Mouse (Mus musculus) hindbrain, embryonic 16.5 days (tissue): ENCODE measurements at regions not wholly inside any gene's neighbourhood (a gene's known extent, or its start where the extent isn't known, plus 50 kb on each side); places are given as distances from the start of the nearest gene placed in this dataset.
A peak's percentile ranks its signal among the peaks of the same experiment; 100 is the strongest.

Experiments used
- ATAC-seq: fragments of 200-750 bp; cut with Nextera tagmentation; 2 replicates; pipeline ENCODE4 v1.8.0; 2017; ENCODE audit warnings: moderate TSS enrichment, moderate library complexity
- H3K27ac ChIP-seq: fragments of 300-500 bp; sonication (generic); 2 replicates; pipeline ENCODE4 v1.5.1; 2014; ENCODE audit warnings: low read depth, mild to moderate bottlenecking, control low read depth, low read length, moderate library complexity
- H3K27me3 ChIP-seq: fragments of 300-500 bp; sonication (generic); replicated peaks from 2 replicates; pipeline ENCODE4 v1.6.1; 2014; ENCODE audit warnings: low read length; ENCODE audit not compliant: control insufficient read depth, insufficient read depth
- H3K36me3 ChIP-seq: fragments of 300-500 bp; sonication (generic); 2 replicates; pipeline ENCODE4 v1.6.1; 2014; ENCODE audit warnings: mild to moderate bottlenecking, low read length, moderate library complexity, mixed read lengths; ENCODE audit not compliant: control insufficient read depth, insufficient read depth
- H3K4me1 ChIP-seq: fragments of 300-500 bp; sonication (generic); 2 replicates; pipeline ENCODE4 v1.6.1; 2014; ENCODE audit warnings: low read depth, low read length; ENCODE audit not compliant: control insufficient read depth, insufficient read depth
- H3K4me2 ChIP-seq: fragments of 300-500 bp; sonication (generic); 2 replicates; pipeline ENCODE4 v1.6.1; 2014; ENCODE audit warnings: mild to moderate bottlenecking, low read length, control low read depth, moderate library complexity
- H3K4me3 ChIP-seq: fragments of 300-500 bp; sonication (generic); 2 replicates; pipeline ENCODE4 v1.5.1; 2014; ENCODE audit warnings: mild to moderate bottlenecking, low read length, control low read depth, moderate library complexity
- H3K9ac ChIP-seq: fragments of 300-500 bp; sonication (generic); 2 replicates; pipeline ENCODE4 v1.6.1; 2014; ENCODE audit warnings: low read depth, mild to moderate bottlenecking, control low read depth, low read length, moderate library complexity
- H3K9me3 ChIP-seq: fragments of 300-500 bp; sonication (generic); 2 replicates; pipeline ENCODE4 v1.6.1; 2014; ENCODE audit warnings: mild to moderate bottlenecking, low read length, moderate library complexity; ENCODE audit not compliant: control insufficient read depth
- WGBS: fragments of 180-500 bp; shearing (Covaris S2); extraction: QIAGEN DNeasy Blood & Tissue Kit; methylation state at CpG from one replicate; pipeline ENCODE4 v1.1.7; 2014; 5-methylcytosine and 5-hydroxymethylcytosine counted together

GRCm38 (mm10) chr8:115536554-115537346 is 170.8 kb downstream of the Maf start:
- H3K9ac ChIP-seq = no peak overlapping the region
- H3K4me2 ChIP-seq = no peak overlapping the region
- no peaks in the 10 kb centered on the region for H3K27me3 ChIP-seq
- H3K27ac ChIP-seq = no peak overlapping the region
- H3K4me3 ChIP-seq = no peak overlapping the region
- H3K9me3 ChIP-seq = no peaks in the 10 kb centered on the region
- H3K4me1 ChIP-seq = peaks cover 6% of the 10 kb centered on the region
- peak; percentile 68 for ATAC-seq
- no peaks in the 10 kb centered on the region for H3K36me3 ChIP-seq
- WGBS = 47% methylated on average over 19 of the region's 19 CpGs

- H3K36me3 ChIP-seq = no peaks in the 10 kb centered on the region
- no peak overlapping the region for H3K27ac ChIP-seq
- H3K27me3 ChIP-seq = no peaks in the 10 kb centered on the region
- WGBS = 56% methylated on average over 8 of the region's 8 CpGs
- no peak overlapping the region for H3K4me3 ChIP-seq
- ATAC-seq = no peak
- H3K4me1 ChIP-seq = peaks cover 6% of the 10 kb centered on the region
- no peak overlapping the region for H3K9ac ChIP-seq
- H3K9me3 ChIP-seq = no peaks in the 10 kb centered on the region
- H3K4me2 ChIP-seq = no peak overlapping the region
Measured at GRCm38 (mm10) chr8:115536001-115536400, 171.6 kb downstream of the Maf start.

- no peak for ATAC-seq
- Histone ChIP-seq H3K4me1 (peaks cover 6% of the 10 kb centered on the region), H3K4me3 (no peak overlapping the region), H3K4me2 (no peak overlapping the region), H3K9me3 (no peaks in the 10 kb centered on the region), H3K36me3 (no peaks in the 10 kb centered on the region), H3K27me3 (no peaks in the 10 kb centered on the region), H3K27ac (no peak overlapping the region), H3K9ac (no peak overlapping the region)
- WGBS = 47% methylated on average over 2 of the region's 2 CpGs
Measured at GRCm38 (mm10) chr8:115534030-115534429, 173.6 kb downstream of the Maf start.

- Histone ChIP-seq H3K4me2 (no peak overlapping the region), H3K9ac (no peak overlapping the region), H3K36me3 (no peaks in the 10 kb centered on the region), H3K4me3 (no peak overlapping the region), H3K27ac (no peak overlapping the region), H3K27me3 (no peaks in the 10 kb centered on the region), H3K4me1 (peaks cover under 1% of the 10 kb centered on the region), H3K9me3 (no peaks in the 10 kb centered on the region)
- WGBS = 90% methylated on average over 6 of the region's 6 CpGs
- ATAC-seq = no peak
Measured at GRCm38 (mm10) chr8:115531343-115531742, 176.3 kb downstream of the Maf start.

- H3K36me3 ChIP-seq = no peaks in the 10 kb centered on the region
- no peaks in the 10 kb centered on the region for H3K4me1 ChIP-seq
- no peak for ATAC-seq
- 42% methylated on average over 14 of the region's 14 CpGs for WGBS
- H3K9ac ChIP-seq = no peak overlapping the region; the same call in 1 of the 2 replicates
- no peaks in the 10 kb centered on the region for H3K27me3 ChIP-seq
- H3K4me3 ChIP-seq = no peak overlapping the region
- H3K4me2 ChIP-seq = no peak overlapping the region; the same call in 1 of the 2 replicates
- H3K27ac ChIP-seq = no peak overlapping the region
- H3K9me3 ChIP-seq = no peaks in the 10 kb centered on the region
Measured at GRCm38 (mm10) chr8:115529568-115530342, 177.8 kb downstream of the Maf start.

GRCm38 (mm10) chr8:115528879-115529278 is 178.7 kb downstream of the Maf start:
- Histone ChIP-seq H3K4me1 (no peaks in the 10 kb centered on the region), H3K4me2 (no peak overlapping the region), H3K9ac (no peak overlapping the region), H3K9me3 (no peaks in the 10 kb centered on the region), H3K36me3 (no peaks in the 10 kb centered on the region), H3K27me3 (no peaks in the 10 kb centered on the region), H3K4me3 (no peak overlapping the region), H3K27ac (no peak overlapping the region)
- peak; percentile 37; the same call in 1 of the 2 replicates for ATAC-seq
- WGBS = 80% methylated on average over 11 of the region's 11 CpGs

GRCm38 (mm10) chr8:115525149-115525548 is 182.4 kb downstream of the Maf start:
- Histone ChIP-seq H3K27ac (no peak overlapping the region), H3K27me3 (no peaks in the 10 kb centered on the region), H3K9me3 (no peaks in the 10 kb centered on the region), H3K36me3 (no peaks in the 10 kb centered on the region), H3K4me1 (no peaks in the 10 kb centered on the region), H3K4me2 (no peak overlapping the region), H3K9ac (no peak overlapping the region), H3K4me3 (no peak overlapping the region)
- WGBS = 84% methylated on average over 8 of the region's 8 CpGs
- no peak for ATAC-seq

- Histone ChIP-seq H3K27ac (no peak overlapping the region), H3K4me2 (no peak overlapping the region), H3K36me3 (no peaks in the 10 kb centered on the region), H3K9ac (no peak overlapping the region), H3K4me3 (no peak overlapping the region), H3K4me1 (no peaks in the 10 kb centered on the region), H3K9me3 (no peaks in the 10 kb centered on the region), H3K27me3 (no peaks in the 10 kb centered on the region)
- WGBS = 81% methylated on average over 8 of the region's 8 CpGs
- peak; percentile 42; the same call in 1 of the 2 replicates for ATAC-seq
Measured at GRCm38 (mm10) chr8:115524713-115525112, 182.9 kb downstream of the Maf start.

- no peaks in the 10 kb centered on the region for H3K36me3 ChIP-seq
- WGBS = 71% methylated on average over 5 of the region's 5 CpGs
- no peak for ATAC-seq
Measured at GRCm38 (mm10) chr8:115522527-115522926, 185.1 kb downstream of the Maf start.

More at GRCm38 (mm10) chr8:115522527-115522926, 185.1 kb downstream of the Maf start:
- no peak overlapping the region for H3K27ac ChIP-seq
- H3K4me3 ChIP-seq = no peak overlapping the region
- H3K4me2 ChIP-seq = no peak overlapping the region
- no peaks in the 10 kb centered on the region for H3K27me3 ChIP-seq
- H3K9ac ChIP-seq = no peak overlapping the region
- no peaks in the 10 kb centered on the region for H3K4me1 ChIP-seq
- no peaks in the 10 kb centered on the region for H3K9me3 ChIP-seq
